Mouse (Mus musculus) midbrain, embryonic 15.5 days (tissue): ENCODE measurements at regions not wholly inside any gene's neighbourhood (a gene's known extent, or its start where the extent isn't known, plus 50 kb on each side); places are given as distances from the start of the nearest gene placed in this dataset.

Experiments used
- ATAC-seq: fragments of 200-750 bp; cut with Nextera tagmentation; replicated peaks from 2 replicates; pipeline ENCODE4 v1.8.0; 2017; ENCODE audit warnings: moderate TSS enrichment
- H3K27ac ChIP-seq: fragments of 300-500 bp; sonication (generic); 2 replicates; pipeline ENCODE4 v1.5.1; 2015; ENCODE audit warnings: mild to moderate bottlenecking, inconsistent platforms
- H3K27me3 ChIP-seq: fragments of 300-500 bp; sonication (generic); replicated peaks from 2 replicates; pipeline ENCODE4 v1.6.1; 2015; ENCODE audit warnings: inconsistent platforms
- H3K36me3 ChIP-seq: fragments of 300-500 bp; sonication (generic); replicated peaks from 2 replicates; pipeline ENCODE4 v1.6.1; 2015; ENCODE audit warnings: inconsistent platforms
- H3K4me1 ChIP-seq: fragments of 300-500 bp; sonication (generic); 2 replicates; pipeline ENCODE4 v1.6.1; 2015; ENCODE audit warnings: inconsistent platforms
- H3K4me2 ChIP-seq: fragments of 300-500 bp; sonication (generic); 2 replicates; pipeline ENCODE4 v1.6.1; 2015; ENCODE audit warnings: inconsistent platforms, mild to moderate bottlenecking, moderate library complexity
- H3K4me3 ChIP-seq: fragments of 300-500 bp; sonication (generic); 2 replicates; pipeline ENCODE4 v1.5.1; 2015; ENCODE audit warnings: mild to moderate bottlenecking, inconsistent platforms
- H3K9ac ChIP-seq: fragments of 300-500 bp; sonication (generic); 2 replicates; pipeline ENCODE4 v1.6.1; 2015; ENCODE audit warnings: mild to moderate bottlenecking, inconsistent platforms
- H3K9me3 ChIP-seq: fragments of 300-500 bp; sonication (generic); 2 replicates; pipeline ENCODE4 v1.6.1; 2016; ENCODE audit warnings: inconsistent platforms
- WGBS: fragments of 180-500 bp; shearing (Covaris S2); methylation state at CpG from one replicate; pipeline ENCODE4 v1.1.7; 2015; ENCODE audit warnings: mixed read lengths; 5-methylcytosine and 5-hydroxymethylcytosine counted together

DNA sequence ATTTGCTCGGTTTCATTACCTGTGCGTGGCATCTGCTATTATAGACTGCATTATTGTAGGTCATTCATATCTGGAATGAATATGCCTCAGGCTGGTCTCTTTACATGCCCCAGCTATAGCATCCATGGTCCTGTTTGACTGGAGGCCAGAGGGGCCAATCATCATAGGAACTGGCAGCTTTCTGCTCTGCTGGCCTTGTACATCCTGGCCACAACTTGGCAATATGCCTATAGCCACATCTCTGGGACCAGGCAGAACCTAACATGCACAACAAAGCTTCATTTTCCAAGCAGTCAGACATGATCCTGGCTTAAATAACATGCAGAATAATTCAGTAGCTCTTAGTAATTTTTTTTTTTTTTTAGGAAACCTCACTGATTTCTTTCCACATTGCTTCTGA, 227.6 kb upstream of the B3gat1 start:
- 91% methylated on average over 2 of the region's 2 CpGs for WGBS
- no peak for ATAC-seq
- H3K9me3 ChIP-seq: no peaks in the 10 kb centered on the region
- no peaks in the 10 kb centered on the region for H3K27me3 ChIP-seq
- no peak overlapping the region for H3K27ac ChIP-seq
- H3K36me3 ChIP-seq: no peaks in the 10 kb centered on the region
- H3K4me1 ChIP-seq: no peaks in the 10 kb centered on the region
- H3K9ac ChIP-seq: no peak overlapping the region
- no peak overlapping the region for H3K4me2 ChIP-seq
- no peak overlapping the region for H3K4me3 ChIP-seq

DNA sequence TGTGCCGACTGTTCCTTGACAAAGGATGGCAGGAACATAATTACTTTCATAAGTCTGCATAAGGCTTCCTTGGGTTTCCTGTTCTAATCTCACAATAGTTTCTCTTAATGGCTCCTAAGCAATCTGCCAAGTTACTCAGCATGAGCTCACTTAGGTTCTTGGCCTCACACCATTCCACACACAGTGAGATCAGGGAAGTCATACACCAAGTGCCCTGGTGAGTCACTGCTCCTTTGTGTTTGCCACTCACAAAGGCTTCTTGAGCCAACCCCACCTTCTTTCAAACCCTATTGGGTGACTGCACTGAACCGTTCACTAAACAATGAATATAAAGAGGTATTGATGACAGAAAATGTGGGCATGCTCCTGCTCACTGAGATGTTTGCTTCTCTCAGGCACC, 214.9 kb upstream of the B3gat1 start:
- ATAC-seq: no peak
- Histone ChIP-seq H3K4me1 (peaks cover 11% of the 10 kb centered on the region), H3K36me3 (no peaks in the 10 kb centered on the region), H3K27ac (no peak overlapping the region), H3K4me3 (no peak overlapping the region), H3K9me3 (no peaks in the 10 kb centered on the region), H3K4me2 (no peak overlapping the region), H3K9ac (no peak overlapping the region), H3K27me3 (no peaks in the 10 kb centered on the region)
- 21% methylated on average over 2 of the region's 2 CpGs for WGBS

- peak; percentile 81 for ATAC-seq
- H3K4me2 ChIP-seq: no peak overlapping the region
- peaks cover 11% of the 10 kb centered on the region for H3K4me1 ChIP-seq
- no peaks in the 10 kb centered on the region for H3K27me3 ChIP-seq
- 46% methylated on average over 5 of the region's 5 CpGs for WGBS
- H3K27ac ChIP-seq: peak overlapping the region; percentile 42
- H3K36me3 ChIP-seq: no peaks in the 10 kb centered on the region
- no peak overlapping the region for H3K9ac ChIP-seq
- H3K9me3 ChIP-seq: no peaks in the 10 kb centered on the region
- no peak overlapping the region for H3K4me3 ChIP-seq
Observed at GRCm38 (mm10) chr9:26519581-26520501, 213.7 kb upstream of the B3gat1 start.

DNA sequence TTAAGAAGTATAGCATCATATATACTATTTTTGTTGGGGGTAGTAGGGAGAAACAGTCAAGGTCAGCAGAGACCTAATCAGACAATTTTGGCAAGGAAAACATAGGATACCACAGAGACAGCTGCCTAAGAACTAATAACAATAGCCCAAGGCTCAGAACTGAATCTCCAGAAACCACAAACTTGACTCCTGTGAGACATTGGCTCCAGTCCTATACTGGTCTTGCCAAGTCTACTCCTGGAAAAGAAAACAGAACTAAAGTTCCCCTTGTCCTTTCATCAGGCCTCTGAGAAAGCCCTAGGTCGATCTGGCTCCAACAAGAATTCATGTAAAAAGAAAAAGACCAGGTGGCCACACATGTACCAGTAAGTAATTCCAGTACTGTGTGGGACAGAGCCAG, 209.4 kb upstream of the B3gat1 start:
- Histone ChIP-seq H3K27ac (no peak overlapping the region), H3K9ac (no peak overlapping the region), H3K4me2 (no peak overlapping the region), H3K27me3 (no peaks in the 10 kb centered on the region), H3K4me1 (peaks cover 11% of the 10 kb centered on the region), H3K9me3 (no peaks in the 10 kb centered on the region), H3K36me3 (no peaks in the 10 kb centered on the region), H3K4me3 (no peak overlapping the region)
- no peak for ATAC-seq
- 54% methylated on average over 1 of the region's 1 CpGs for WGBS

DNA sequence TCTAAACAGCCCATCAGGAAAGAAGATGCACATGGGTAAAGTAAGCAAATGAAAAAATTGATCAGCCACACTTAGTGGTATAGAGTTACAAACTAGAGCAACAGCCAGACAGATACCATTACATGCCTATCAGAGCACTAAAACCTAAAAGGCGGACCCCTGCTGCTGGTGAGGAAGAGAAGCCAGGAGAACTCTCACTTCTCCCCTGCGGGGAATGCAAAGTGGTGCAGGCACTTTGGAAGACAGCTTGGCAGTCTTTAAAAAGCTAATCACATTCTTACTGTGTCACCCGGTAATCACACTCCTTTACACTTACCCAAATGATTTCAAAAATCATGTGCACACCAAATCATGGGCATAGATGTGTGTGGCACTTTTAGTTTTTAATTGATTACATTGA, 204.8 kb upstream of the B3gat1 start:
- Histone ChIP-seq H3K4me2 (no peak overlapping the region), H3K9me3 (no peaks in the 10 kb centered on the region), H3K9ac (no peak overlapping the region), H3K27ac (no peak overlapping the region), H3K36me3 (no peaks in the 10 kb centered on the region), H3K4me3 (no peak overlapping the region), H3K4me1 (no peaks in the 10 kb centered on the region), H3K27me3 (no peaks in the 10 kb centered on the region)
- ATAC-seq: peak; percentile 54; the same call in 1 of the 2 replicates
- WGBS: 7% methylated on average over 3 of the region's 3 CpGs

DNA sequence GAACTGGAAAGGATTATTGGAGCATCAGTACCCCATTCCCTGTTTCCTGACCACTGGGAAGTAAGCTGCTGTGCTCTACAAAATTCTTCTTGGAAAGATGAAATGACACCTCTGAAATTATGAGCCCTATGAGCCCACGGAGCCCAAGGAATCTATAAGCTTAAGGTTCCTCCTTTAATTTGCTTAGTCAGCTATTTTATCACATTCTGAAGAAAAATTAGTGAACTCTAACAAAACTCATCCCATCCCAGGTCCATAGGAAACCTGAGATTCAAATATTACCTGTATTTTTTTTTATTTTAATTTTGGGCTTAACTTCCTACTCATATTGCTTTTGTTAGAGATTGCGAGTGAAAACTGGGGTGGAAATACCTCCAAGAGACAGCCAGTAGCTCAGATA, 194.5 kb upstream of the B3gat1 start:
- no peak overlapping the region for H3K4me3 ChIP-seq
- H3K4me2 ChIP-seq: no peak overlapping the region
- no peak for ATAC-seq
- 94% methylated on average over 2 of the region's 2 CpGs for WGBS
- H3K9me3 ChIP-seq: no peaks in the 10 kb centered on the region; the same call in 1 of the 2 replicates
- no peak overlapping the region for H3K27ac ChIP-seq
- no peaks in the 10 kb centered on the region for H3K27me3 ChIP-seq
- no peak overlapping the region for H3K9ac ChIP-seq
- H3K36me3 ChIP-seq: no peaks in the 10 kb centered on the region
- H3K4me1 ChIP-seq: no peaks in the 10 kb centered on the region

DNA sequence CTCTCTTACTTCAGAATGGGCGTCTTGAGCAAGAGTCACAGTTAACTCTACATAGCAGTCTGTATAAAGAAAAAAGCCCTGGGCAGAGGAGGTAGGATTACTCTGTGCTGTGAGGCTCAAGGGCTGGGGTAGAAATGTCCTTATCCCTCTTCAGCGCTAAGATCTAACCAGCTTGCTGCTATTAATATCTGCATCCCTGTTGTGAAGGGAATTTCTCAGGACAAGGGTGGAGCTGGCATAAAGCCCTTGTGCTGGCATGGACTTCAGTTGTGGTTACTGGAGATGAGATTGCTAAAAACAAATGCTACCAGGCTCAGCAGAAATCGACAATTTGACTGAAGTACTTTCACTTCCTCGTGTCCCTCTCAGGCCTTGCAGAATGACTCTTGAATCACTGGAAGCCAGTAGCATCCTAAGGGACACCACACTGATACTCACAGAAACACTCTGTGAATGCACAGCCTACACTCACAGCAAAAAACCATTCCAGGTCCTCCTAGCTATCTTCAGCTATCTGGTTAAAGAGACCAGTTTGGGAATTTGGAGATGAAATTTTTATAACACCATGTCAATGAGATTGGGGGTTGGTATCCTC, 185.1 kb upstream of the B3gat1 start:
- WGBS: 70% methylated on average over 4 of the region's 4 CpGs
- no peaks in the 10 kb centered on the region for H3K27me3 ChIP-seq
- no peak for ATAC-seq
- no peaks in the 10 kb centered on the region for H3K9me3 ChIP-seq
- no peak overlapping the region for H3K4me2 ChIP-seq
- no peaks in the 10 kb centered on the region for H3K4me1 ChIP-seq
- no peaks in the 10 kb centered on the region for H3K36me3 ChIP-seq
- H3K4me3 ChIP-seq: no peak overlapping the region
- no peak overlapping the region for H3K9ac ChIP-seq
- H3K27ac ChIP-seq: no peak overlapping the region

DNA sequence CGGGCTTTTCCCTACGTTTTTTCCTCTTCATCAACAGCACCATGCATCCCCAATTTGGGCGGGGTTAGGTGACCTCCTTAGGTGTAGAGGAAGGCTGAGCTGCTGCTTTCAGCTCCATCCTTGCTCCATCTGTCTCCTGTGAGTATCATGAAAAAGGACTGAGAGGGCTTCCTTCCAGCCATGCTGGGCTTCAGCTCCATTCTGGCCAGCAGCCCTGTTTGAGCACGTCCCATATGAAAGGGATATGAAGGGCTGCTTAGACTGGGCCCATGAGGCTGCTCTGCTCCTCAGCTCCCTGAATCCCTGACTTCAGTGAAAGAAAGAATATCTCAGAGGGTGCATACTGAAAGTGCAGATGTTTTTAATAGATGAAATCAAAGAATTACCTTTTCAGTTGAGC, 184.4 kb upstream of the B3gat1 start:
- H3K9ac ChIP-seq: no peak overlapping the region
- H3K36me3 ChIP-seq: no peaks in the 10 kb centered on the region
- H3K4me3 ChIP-seq: no peak overlapping the region
- ATAC-seq: peak; percentile 53; the same call in 1 of the 2 replicates
- no peaks in the 10 kb centered on the region for H3K9me3 ChIP-seq
- WGBS: 73% methylated on average over 4 of the region's 4 CpGs
- no peaks in the 10 kb centered on the region for H3K27me3 ChIP-seq
- H3K4me2 ChIP-seq: no peak overlapping the region
- H3K27ac ChIP-seq: no peak overlapping the region
- no peaks in the 10 kb centered on the region for H3K4me1 ChIP-seq

DNA sequence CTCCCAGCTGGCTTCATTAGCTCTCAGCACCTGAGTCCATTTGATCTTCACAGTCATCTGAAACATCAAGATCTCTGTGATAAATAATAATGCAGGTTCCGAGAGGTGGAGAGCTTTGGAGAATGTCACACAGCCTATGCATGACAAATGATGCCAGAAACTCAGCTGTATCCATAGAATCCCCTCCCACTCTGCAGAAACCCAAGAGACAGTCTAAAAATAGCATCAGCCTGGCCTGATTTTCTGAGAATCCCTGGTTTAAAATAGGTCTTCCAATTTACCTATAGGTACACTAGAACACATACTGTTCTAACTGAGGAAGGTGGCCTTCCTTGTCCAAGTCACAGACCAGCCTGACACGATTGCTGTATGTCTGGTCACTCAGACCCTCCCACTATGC, 184.0 kb upstream of the B3gat1 start:
- Histone ChIP-seq H3K9ac (no peak overlapping the region), H3K4me1 (no peaks in the 10 kb centered on the region), H3K4me2 (no peak overlapping the region), H3K36me3 (no peaks in the 10 kb centered on the region), H3K27me3 (no peaks in the 10 kb centered on the region), H3K4me3 (no peak overlapping the region), H3K27ac (no peak overlapping the region), H3K9me3 (no peaks in the 10 kb centered on the region)
- ATAC-seq: no peak
- WGBS: 78% methylated on average over 2 of the region's 2 CpGs

- H3K27ac ChIP-seq: no peak overlapping the region
- no peak overlapping the region for H3K9ac ChIP-seq
- H3K4me2 ChIP-seq: no peak overlapping the region
- no peaks in the 10 kb centered on the region for H3K9me3 ChIP-seq
- H3K4me3 ChIP-seq: no peak overlapping the region
- no peaks in the 10 kb centered on the region for H3K4me1 ChIP-seq
- ATAC-seq: no peak
- WGBS: 80% methylated on average over 6 of the region's 6 CpGs
- no peaks in the 10 kb centered on the region for H3K27me3 ChIP-seq
- H3K36me3 ChIP-seq: no peaks in the 10 kb centered on the region
Observed at GRCm38 (mm10) chr9:26575990-26576389, 157.5 kb upstream of the B3gat1 start.

GRCm38 (mm10) chr9:26601979-26602378, 131.5 kb upstream of the B3gat1 start:
- no peaks in the 10 kb centered on the region for H3K27me3 ChIP-seq
- H3K9ac ChIP-seq: no peak overlapping the region
- no peaks in the 10 kb centered on the region for H3K4me1 ChIP-seq
- no peaks in the 10 kb centered on the region for H3K9me3 ChIP-seq
- H3K4me3 ChIP-seq: no peak overlapping the region
- ATAC-seq: no peak
- H3K36me3 ChIP-seq: no peaks in the 10 kb centered on the region
- WGBS: 87% methylated on average over 1 of the region's 1 CpGs
- no peak overlapping the region for H3K4me2 ChIP-seq
- no peak overlapping the region for H3K27ac ChIP-seq

DNA sequence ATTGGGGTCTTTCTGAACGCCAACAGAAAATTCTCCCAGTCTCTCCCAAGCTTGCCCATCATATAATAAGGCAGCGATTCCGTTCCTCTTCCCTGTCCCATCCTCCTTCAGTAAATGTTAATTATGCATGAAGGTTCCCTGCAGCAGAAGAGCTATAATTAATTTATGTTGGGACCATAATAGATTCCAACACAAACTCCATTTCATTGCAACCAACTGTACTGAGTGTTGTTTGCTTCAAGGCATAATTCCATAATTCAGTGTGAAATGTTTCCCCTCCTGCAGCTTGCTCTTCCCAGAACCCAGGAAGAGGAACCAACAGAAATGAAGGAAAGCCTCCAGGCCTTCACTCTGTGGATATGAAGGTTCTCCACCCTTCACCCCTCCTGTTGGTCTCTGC, 129.0 kb upstream of the B3gat1 start:
- ATAC-seq: no peak; the same call in 1 of the 2 replicates

More for the DNA sequence above, 129.0 kb upstream of the B3gat1 start:
- Histone ChIP-seq H3K9ac (no peak overlapping the region), H3K4me2 (no peak overlapping the region), H3K36me3 (no peaks in the 10 kb centered on the region), H3K4me3 (no peak overlapping the region), H3K4me1 (no peaks in the 10 kb centered on the region), H3K9me3 (no peaks in the 10 kb centered on the region), H3K27ac (no peak overlapping the region), H3K27me3 (no peaks in the 10 kb centered on the region)
- 68% methylated on average over 3 of the region's 3 CpGs for WGBS
